ENCODE assay signal across 11 mouse cellular contexts in genomic region chr12:86687971-86688573, GRCm38 (mm10). TPM values are rescaled to one million over a fixed set of nuclear protein-coding genes. Genes with fewer than 3 reads are reported as not detected.
A peak's percentile ranks its signal among the peaks of the same experiment; 100 is the strongest.
DNase-seq lines count a peak whose midpoint lies in the region; ATAC-seq lines count a peak whose summit lies in the region.
"Had no signal": no experiment of that assay in that cellular context is flagged by ENCODE, and none has a peak within 500 bp of the region (broad histone marks: within the 10 kb centered on the region; RNA-seq: fewer than 3 reads in every experiment).

No protein-coding gene starts in this region.

- ATAC-seq in megakaryocyte, adult 5-6 weeks (ENCODE audit: poor library complexity, severe bottlenecking): no peak
- ATAC-seq in intestine, embryonic 15.5 days: 0 out of 2 replicates have a peak, but pooled peaks have one; percentile 31
- ATAC-seq in stomach, embryonic 16.5 days (ENCODE audit: insufficient read depth, low FRiP score): 0 out of 2 replicates have a peak, but pooled peaks have one; percentile 24

- peak overlapping the region; percentile 76 for H3K4me3 ChIP-seq in megakaryocyte, embryonic 14.5 days (replicated peaks)
- no peak overlapping the region for H3K4me3 ChIP-seq in intestine, embryonic 15.5 days (replicated peaks)
- no peak overlapping the region for H3K4me3 ChIP-seq in stomach, embryonic 16.5 days (replicated peaks; ENCODE audit: low read length)

- no peak overlapping the region for H3K9ac ChIP-seq in intestine, embryonic 15.5 days
- H3K9ac ChIP-seq in stomach, embryonic 16.5 days (ENCODE audit: low read length): no peak overlapping the region

- peaks cover 87% of the 10 kb centered on the region for H3K36me3 ChIP-seq in megakaryocyte, embryonic 14.5 days (replicated peaks; ENCODE audit: low read length)
- H3K36me3 ChIP-seq in intestine, embryonic 15.5 days: no peaks in the 10 kb centered on the region
- no peaks in the 10 kb centered on the region for H3K36me3 ChIP-seq in stomach, embryonic 16.5 days (ENCODE audit: control insufficient read depth, insufficient read depth, low read length)

- 80% methylated on average over 4 of the region's 4 CpGs for WGBS in intestine, embryonic 15.5 days
- WGBS in stomach, embryonic 16.5 days: 77% methylated on average over 4 of the region's 4 CpGs

- no peaks in the 10 kb centered on the region for H3K9me3 ChIP-seq in megakaryocyte, embryonic 14.5 days
- H3K9me3 ChIP-seq in intestine, embryonic 15.5 days: no peaks in the 10 kb centered on the region
- H3K9me3 ChIP-seq in stomach, embryonic 16.5 days (replicated peaks; ENCODE audit: control insufficient read depth, low read length): no peaks in the 10 kb centered on the region

- H3K27me3 ChIP-seq in megakaryocyte, embryonic 14.5 days (replicated peaks): no peaks in the 10 kb centered on the region
- H3K27me3 ChIP-seq in intestine, embryonic 15.5 days (replicated peaks): no peaks in the 10 kb centered on the region
- H3K27me3 ChIP-seq in stomach, embryonic 16.5 days (ENCODE audit: control insufficient read depth, insufficient read depth, low read length): no peaks in the 10 kb centered on the region

- H3K27ac ChIP-seq in intestine, embryonic 15.5 days: no peak overlapping the region
- no peak overlapping the region for H3K27ac ChIP-seq in stomach, embryonic 16.5 days (ENCODE audit: low read length)

- H3K4me2 ChIP-seq in intestine, embryonic 15.5 days (replicated peaks): no peak overlapping the region
- no peak overlapping the region for H3K4me2 ChIP-seq in stomach, embryonic 16.5 days (ENCODE audit: low read depth, low read length)

- DNase-seq in cerebellum, adult 9-10 months: peak; percentile 50
- no peak for DNase-seq in cerebellum, adult 11 months
- no peak for DNase-seq in retina, embryonic 14.5 days (ENCODE audit: low spot score)
- no peak for DNase-seq in left cerebral cortex, adult 9 months (ENCODE audit: low spot score in 2 of 2)
- DNase-seq: adrenal gland, postnatal 14 days; midbrain, embryonic 14.5 days had no signal

- peaks cover 100% of the 10 kb centered on the region for H3K4me1 ChIP-seq in megakaryocyte, embryonic 14.5 days
- H3K4me1 ChIP-seq in intestine, embryonic 15.5 days (replicated peaks): peaks cover 6% of the 10 kb centered on the region; the same call in 1 of the 2 replicates
- H3K4me1 ChIP-seq in stomach, embryonic 16.5 days (ENCODE audit: control insufficient read depth, insufficient read depth, low read length): peaks cover 7% of the 10 kb centered on the region

RNA-seq across cellular contexts. Expression of gene Vash1, which starts 9.6 kb away (rescaled TPM):
- 52.4 and 71.7 TPM in 2 replicates for polyA plus RNA-seq in megakaryocyte, embryonic 14.5 days (2012; ENCODE audit: insufficient read depth, low replicate concordance)
- total RNA-seq in megakaryocyte, adult 5-6 weeks (2015): not detected in 2 replicates
- total RNA-seq in megakaryocyte, adult 5-6 weeks (2017): 0.16 TPM in 1 of 2 replicates, not detected in the other
- 7.8 and 9.1 TPM in 2 replicates for polyA plus RNA-seq in intestine, embryonic 15.5 days (2015; fragmentation: Nextera tagmentation; extraction: Ambion mirVana)
- 5.2 and 6.8 TPM in 2 replicates for polyA plus RNA-seq in stomach, embryonic 16.5 days (2015; fragmentation: Nextera tagmentation; extraction: Ambion mirVana)

RNA-seq across cellular contexts. Expression of gene Angel1, which starts 38.2 kb away (rescaled TPM):
- polyA plus RNA-seq in megakaryocyte, embryonic 14.5 days (2012; ENCODE audit: insufficient read depth, low replicate concordance): 1.2 and 3.2 TPM in 2 replicates
- total RNA-seq in megakaryocyte, adult 5-6 weeks (2015): 0.22 and 1.1 TPM in 2 replicates
- total RNA-seq in megakaryocyte, adult 5-6 weeks (2017): 0.37 and 0.66 TPM in 2 replicates
- 5.2 and 5.6 TPM in 2 replicates for polyA plus RNA-seq in intestine, embryonic 15.5 days (2015; fragmentation: Nextera tagmentation; extraction: Ambion mirVana)
- 8.8 and 9.4 TPM in 2 replicates for polyA plus RNA-seq in stomach, embryonic 16.5 days (2015; fragmentation: Nextera tagmentation; extraction: Ambion mirVana)

RNA-seq across cellular contexts. Expression of gene Lrrc74a, which starts 46.1 kb away (rescaled TPM):
- polyA plus RNA-seq in megakaryocyte, embryonic 14.5 days (2012; ENCODE audit: insufficient read depth, low replicate concordance): not detected in 2 replicates
- not detected in 2 replicates for total RNA-seq in megakaryocyte, adult 5-6 weeks (2015)
- total RNA-seq in megakaryocyte, adult 5-6 weeks (2017): not detected in 2 replicates
- not detected in 2 replicates for polyA plus RNA-seq in intestine, embryonic 15.5 days (2015; fragmentation: Nextera tagmentation; extraction: Ambion mirVana)
- polyA plus RNA-seq in stomach, embryonic 16.5 days (2015; fragmentation: Nextera tagmentation; extraction: Ambion mirVana): not detected in 2 replicates
- total RNA-seq: adrenal gland, postnatal 14 days had no signal
- polyA plus RNA-seq: midbrain, embryonic 14.5 days; small intestine, adult 2 months had no signal
